Mouse (Mus musculus) common myeloid progenitor, adult 5-6 weeks (primary cell): ENCODE measurements around the gene Duxf3. TPM values are rescaled to one million over a fixed set of nuclear protein-coding genes. Genes with fewer than 3 reads are reported as not detected.
"Not testable (repeated sequence)": the region's sequence is repeated elsewhere in the genome, so short reads cannot be mapped to it uniquely, and the experiment has no call there.

Experiments
- ATAC-seq: replicated peaks from 2 replicates; pipeline ENCODE4 v1.8.0; 2016; ENCODE audit warnings: low read depth, mild to moderate bottlenecking, moderate TSS enrichment, inconsistent platforms; ENCODE audit not compliant: poor library complexity, severe bottlenecking
- total RNA-seq: library from RNA; stranded (forward); fragments of 200-1000, 187-1606 nt; gene quantifications from 2 replicates; pipeline ENCODE4 v1.2.3, GENCODE M21; 2017

The Duxf3 gene
- total RNA-seq, 1 experiment from 2014 or later = not detected

DNA sequence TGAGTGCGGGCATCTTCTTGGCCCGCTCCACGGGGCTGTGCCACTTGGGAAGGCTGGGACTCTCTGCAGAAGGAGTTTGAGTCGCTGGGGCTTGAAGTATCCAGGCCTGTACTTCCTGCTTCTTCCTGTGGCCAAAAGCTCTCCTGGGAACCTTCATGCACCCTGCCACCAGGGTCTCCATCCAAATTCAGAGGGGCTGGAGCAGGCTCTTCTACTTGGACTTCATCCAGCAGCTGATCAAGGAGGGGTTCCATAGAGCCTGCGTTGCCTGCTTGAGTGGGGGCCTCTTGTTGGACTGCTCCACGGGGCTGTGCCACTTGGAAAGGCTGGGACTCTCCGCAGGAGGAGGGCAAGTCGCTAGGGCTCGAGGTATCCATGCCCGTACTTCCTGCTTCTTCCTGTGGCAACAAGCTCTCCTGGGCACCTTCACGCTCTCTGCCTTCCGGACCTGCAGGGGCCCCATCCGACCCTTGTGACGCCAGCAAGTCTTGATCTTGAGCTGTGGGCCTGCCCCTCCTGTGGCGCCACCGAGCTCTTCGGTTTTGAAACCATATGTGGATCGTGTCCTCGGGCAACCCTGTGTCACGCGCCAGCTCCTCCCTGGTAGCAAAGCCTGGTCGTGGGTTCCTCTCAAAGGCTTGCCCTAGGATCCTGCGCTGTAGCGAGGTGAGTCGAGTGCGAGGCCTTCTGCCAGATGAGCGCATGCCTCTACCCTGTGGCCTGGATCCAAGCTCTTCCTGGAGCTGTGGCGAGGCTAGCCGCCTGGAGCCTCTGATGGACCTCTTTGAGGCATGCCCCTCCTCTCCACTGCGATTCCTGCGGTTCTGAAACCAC, 8.3 kb downstream of the Duxf3 start:
- not testable (repeated sequence) for ATAC-seq

DNA sequence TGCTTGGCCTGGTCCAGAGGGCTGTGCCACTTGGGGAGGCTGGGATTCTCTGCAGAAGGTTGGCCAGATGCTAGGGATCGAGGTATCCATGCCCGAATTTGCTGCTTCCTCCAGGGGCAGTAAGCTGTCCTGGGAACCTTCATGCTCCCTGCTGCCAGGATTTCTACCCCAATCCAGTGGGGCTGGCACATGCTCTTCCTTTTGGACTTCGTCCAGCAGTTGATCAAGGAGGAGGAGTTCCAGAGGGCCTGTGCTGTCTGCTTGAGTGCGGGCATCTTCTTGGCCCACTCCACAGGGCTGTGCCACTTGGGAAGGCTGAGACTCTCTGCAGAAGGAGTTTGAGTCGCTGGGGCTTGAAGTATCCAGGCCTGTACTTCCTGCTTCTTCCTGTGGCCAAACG, 9.3 kb downstream of the Duxf3 start:
- ATAC-seq = not testable (repeated sequence)

DNA sequence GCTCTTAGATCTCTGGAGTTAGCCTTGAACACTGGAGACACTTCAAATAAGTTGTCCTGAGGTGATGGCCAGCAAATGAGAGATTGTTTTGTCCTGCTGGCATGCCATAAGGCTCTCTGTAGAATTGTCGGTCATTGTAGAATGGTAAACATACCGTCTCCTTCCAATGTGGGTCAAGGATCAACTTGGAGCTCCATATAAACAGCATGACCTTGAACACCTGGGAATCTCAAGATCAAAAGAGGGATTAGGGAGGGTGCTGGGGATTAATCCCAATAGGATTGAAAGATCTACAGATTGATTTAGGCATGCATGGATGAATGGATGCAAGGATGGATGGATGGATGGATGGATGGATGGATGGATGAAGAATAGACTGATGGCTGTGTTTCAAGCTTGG, 10.9 kb downstream of the Duxf3 start:
- not testable (repeated sequence) for ATAC-seq

DNA sequence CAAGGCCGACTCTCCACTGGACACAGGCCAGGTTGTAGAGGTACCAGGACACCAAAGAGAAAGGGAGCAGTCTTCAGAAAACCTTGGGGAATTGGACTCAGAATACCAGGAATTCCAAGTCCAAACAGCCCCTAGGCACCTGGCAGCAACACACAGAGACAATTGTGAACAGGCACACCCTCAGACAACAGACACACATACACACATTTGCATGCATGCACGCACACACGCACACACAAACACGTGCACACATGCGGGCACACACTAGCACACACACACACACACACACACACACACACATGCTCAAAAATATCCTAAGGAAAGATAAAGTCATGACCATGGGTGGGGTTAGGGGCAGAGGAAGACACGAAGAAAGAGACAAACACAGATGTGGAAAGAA, 11.7 kb downstream of the Duxf3 start:
- ATAC-seq = no peak

DNA sequence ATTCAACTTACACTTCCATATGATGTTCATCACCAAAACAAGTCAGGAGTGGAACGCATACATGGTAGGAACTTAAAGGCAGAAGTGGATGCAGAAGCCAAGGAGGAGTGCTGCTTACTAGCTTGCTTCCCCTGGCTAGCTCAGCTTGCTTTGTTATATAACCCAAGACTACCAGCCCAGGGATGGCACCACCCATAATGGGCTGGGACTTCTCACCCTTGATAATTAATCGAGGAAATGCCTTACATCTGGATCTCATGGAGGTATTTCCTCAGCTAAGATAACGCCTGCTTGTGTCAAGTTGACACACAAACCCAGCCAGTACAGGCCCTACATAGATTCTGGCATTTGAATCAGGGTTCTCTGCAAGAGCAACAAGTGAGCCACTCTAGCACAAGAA, 15.1 kb downstream of the Duxf3 start:
- no peak for ATAC-seq

DNA sequence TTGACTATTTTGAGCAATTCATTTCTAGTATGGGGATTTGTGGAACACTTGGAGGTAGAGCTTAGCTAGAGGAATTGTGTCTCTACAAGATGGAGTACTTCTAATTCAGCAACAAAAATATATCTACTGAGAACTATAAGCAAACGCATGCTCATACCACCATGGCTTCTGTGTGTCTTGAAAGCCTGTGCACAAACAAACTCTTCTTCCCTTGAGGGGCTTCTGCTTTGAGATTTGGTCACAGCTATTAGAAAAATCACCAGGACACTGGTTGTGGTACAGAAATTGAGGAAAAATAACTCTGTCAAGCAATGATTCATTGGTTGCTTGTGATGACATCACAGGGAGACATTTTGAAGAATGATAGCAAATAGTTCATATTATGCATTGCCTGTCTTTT, 17.1 kb downstream of the Duxf3 start:
- no peak for ATAC-seq

DNA sequence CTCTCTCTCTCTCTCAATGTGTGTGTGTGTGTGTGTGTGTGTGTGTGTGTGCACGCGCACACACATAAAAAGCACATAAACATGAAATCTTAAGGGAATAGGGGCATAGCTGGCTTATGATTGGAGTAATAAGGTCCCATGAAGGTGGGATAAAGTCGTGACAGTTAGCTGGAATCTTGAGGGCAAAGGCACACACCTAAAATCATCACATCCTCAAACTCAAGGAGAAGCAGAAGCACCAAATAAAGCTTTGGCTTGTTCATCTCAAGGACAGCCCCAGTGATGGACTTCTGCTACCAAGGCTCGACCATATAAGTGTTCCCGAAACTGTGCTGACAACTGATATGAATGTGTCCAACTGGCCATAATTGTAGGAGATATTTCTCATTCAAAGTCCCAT, 17.5 kb downstream of the Duxf3 start:
- ATAC-seq = no peak

DNA sequence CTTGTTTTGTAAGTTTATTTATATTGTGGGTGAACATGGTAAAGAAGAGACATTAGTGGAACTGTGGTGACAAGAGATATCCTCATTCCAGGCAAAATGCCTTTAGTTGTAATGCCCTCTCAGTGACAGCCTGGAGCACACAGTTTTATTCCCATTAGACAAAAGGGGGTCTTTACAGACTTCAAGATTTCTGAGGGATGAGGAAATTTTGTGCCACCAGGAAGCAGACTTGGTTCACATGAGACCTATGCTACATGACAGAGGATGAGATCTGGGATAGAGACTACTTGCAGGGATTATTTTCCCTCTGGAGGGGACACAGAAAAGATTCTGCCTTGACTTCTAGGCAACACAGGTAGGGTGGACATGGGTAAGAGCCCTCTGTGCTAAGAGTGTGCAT, 18.0 kb downstream of the Duxf3 start:
- no peak for ATAC-seq

DNA sequence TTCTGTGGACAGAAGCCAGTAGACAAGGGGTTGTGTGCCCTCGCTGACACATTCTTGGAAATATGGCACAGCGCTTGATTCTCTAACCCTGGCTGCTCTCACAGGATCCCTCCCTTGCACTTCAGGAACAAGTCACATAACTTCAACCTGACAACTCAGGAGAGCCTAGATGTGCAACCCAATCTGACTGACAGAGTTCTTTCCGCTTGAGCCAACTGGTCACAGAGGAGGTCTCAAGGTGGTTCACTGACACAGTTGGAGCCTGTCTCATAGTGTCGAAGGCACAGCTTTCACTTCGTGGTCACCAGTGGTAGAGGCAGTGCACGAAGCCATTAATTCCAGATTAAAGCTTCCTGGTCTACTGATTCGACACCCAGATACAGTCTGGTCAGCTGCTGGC, 20.2 kb downstream of the Duxf3 start:
- ATAC-seq = no peak

DNA sequence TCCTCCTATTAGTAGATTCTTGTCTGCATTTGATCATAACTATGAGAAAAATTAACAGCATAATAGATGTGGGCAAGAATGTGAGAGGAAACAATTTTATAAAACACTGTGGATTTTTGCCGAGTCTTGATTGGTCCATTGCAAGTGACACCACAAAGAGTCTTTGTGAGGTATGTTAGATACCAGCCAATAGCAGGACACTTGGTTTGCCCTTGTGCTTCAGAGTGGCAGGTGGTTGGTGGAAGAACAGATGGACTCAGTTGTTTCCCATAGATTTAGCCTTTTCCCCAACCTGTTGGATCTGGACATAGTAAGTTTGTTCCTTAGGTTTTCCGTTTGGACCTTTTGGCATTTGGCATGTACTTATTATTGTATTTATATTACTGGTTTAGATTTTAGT, 21.3 kb downstream of the Duxf3 start:
- no peak for ATAC-seq

DNA sequence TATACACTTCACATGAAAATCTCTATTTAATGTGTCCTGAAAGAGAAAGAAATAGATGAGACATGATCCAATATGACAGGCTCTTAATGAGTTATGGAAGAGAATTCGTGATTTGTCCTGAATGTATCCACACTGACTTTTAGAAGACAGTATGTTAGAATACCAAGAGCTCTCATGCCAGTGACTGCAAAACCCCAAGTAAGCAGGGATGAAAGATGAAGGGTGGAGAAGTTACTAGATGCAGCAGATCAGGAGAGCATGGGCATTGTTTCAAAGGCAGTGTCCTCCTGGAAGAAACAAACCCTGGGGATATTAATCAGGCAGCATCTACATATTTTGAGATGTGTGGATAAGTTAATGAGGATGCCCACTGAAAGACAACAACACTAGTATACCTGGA, 22.0 kb downstream of the Duxf3 start:
- no peak for ATAC-seq

DNA sequence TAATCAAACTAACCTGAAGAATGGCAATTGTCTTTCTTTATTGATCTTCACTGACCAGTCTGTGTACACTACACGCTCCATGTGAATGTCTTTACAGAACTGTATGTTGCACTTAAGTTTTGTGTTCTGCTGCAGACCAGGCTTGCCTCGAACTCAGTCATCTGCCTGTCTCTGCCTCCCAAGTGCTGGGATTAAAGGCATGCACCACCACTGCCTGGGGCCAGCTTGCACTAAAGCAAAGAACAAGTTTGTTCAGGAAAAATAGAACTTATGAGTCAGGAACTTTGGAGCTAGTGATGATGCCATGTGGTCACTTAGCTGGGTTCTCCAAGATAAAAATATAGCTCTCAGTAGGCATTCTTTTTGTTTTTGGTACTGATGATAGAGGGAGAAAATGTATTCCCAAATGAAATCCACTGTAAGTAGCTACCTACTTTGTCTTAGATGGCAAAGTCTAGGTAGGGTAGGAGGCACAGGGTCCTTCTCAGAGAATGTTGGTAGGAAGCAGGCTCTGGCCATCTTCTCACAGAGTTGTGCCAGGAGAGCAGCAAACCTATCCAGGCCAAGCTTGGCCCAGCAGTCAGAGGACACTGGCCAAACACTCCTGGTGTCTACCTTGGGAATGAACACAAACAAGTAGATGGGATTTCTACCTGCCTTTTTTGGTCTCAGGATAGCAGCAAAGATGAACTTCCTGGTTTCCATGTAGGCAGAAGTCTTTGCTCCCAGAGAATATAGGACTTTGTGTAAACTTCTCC, 22.6 kb downstream of the Duxf3 start:
- ATAC-seq = no peak

DNA sequence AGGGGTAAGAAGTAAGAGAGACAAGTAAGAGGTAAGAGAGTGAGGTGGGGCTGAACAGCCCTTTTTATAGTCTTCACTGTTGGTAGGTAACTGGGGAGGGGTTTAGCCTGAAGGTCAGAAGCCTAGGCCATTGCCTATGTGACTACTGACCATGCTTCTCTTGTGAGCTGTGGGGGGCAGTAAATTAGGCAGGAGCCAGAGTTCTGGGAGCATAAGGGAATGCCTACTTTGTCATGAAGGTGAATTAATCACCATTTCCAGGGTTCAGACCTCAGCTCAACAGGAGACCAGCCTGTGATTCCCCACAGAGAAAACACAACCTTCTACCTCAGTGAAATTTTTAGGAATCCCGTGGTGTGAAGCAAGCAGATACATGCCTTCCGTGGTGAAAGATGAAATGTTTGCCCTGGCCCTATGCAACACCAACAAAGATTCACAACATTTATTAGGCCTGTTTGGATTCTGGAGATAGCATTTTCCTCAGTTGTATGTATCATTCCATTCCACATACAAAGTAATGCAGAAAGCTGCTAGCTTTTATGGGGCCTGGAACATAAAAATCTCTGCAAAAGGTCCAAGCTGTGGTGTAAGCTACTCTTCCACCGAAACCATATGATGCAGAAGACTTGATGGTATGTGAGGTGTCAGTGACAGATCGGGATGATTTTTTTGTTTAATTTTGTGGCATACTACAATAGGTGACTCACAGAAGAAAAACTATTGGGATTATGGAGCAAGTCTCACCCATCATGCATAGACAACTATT, 25.7 kb downstream of the Duxf3 start:
- ATAC-seq = no peak

DNA sequence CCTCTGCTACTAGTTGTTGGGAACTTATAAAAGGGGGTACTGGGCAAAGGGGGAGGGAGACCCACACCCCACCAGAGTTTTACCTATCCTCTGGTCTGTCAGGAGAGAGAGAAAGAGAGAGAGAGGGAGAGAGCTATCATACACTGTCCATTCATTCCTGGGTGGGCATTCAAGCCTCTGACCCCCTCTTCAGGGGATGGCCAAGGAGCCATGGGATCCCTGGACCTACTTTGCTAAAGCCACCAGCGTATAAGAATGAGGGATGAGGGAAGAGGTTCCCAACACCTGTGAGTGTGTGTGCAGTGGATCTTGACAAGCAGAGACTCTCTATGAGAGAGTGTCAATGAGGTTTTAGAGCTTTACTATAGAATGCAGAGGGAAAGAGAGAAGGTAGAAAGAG, 26.5 kb downstream of the Duxf3 start:
- no peak for ATAC-seq

Other genes with a start within 250 kb of the Duxf3 start
- gene AW822073, start 7.7 kb downstream of the Duxf3 start, total RNA-seq = not detected in 2 replicates
- not detected in 2 replicates for gene Gm4981, start 4.0 kb upstream of the Duxf3 start, total RNA-seq
- gene Gcc2, start 22.8 kb upstream of the Duxf3 start, total RNA-seq = 39.7 and 50.1 TPM in 2 replicates
- 75.5 and 112 TPM in 2 replicates for gene Lims1, start 90.8 kb upstream of the Duxf3 start, total RNA-seq
- gene Ranbp2, start 214.2 kb upstream of the Duxf3 start, total RNA-seq = 277 and 282 TPM in 2 replicates